Mouse (Mus musculus) frontal cortex, postnatal 36 days (tissue): ENCODE results near the gene Ceacam1.

ENCODE experiments used
- DNase-seq, 2 experiments: peaks; one replicate each; pipeline ENCODE4 v3.0.0; 2022; ENCODE audit warnings: low spot score in 2 of 2

Gene Ceacam1

GRCm38 (mm10) chr7:25411861-25412260, 65.5 kb downstream of the Ceacam1 start:
- no peak for DNase-seq
